In genomic region chr13:4129100-4129499, GRCm38 (mm10) we compare ENCODE assay signal across 9 mouse cellular contexts. TPM values are rescaled to one million over a fixed set of nuclear protein-coding genes. Genes with fewer than 3 reads are reported as not detected.
DNase-seq lines count a peak whose midpoint lies in the region; TF ChIP-seq lines count a peak whose summit lies in the region.
"Had no signal": no experiment of that assay in that cellular context is flagged by ENCODE, and none has a peak within 500 bp of the region (broad histone marks: within the 10 kb centered on the region; RNA-seq: fewer than 3 reads in every experiment).

No protein-coding gene starts in this region.

- peak; percentile 3 for DNase-seq in gastrocnemius, postnatal 10 days
- DNase-seq in gastrocnemius, postnatal 4 days (ENCODE audit: low spot score in 2 of 2) = no peak
- DNase-seq in 3T3-L1 (ENCODE audit: low read depth, low spot score) (peak; percentile 78), MEL (ENCODE audit: low read depth, low spot score) (peak; percentile 52)
- DNase-seq in heart, postnatal 14 days = peak; percentile 3 to 29
- DNase-seq in left cerebral cortex, postnatal 4 days = peak; percentile 4
- peak; percentile 1 for DNase-seq in splenic B cell, adult 2 months (ENCODE audit: low read depth, low spot score)
- no peak for DNase-seq in urinary bladder, adult 18-20 months (ENCODE audit: low spot score in 2 of 2)

- peak; percentile 44 for TF ChIP-seq RAD21 in MEL (IDR thresholded peaks at IDR 0.05; ENCODE audit: low read depth, low read length)

- no peak overlapping the region for H3K9ac ChIP-seq in MEL (ENCODE audit: control insufficient read depth, low read depth, low read length, poor library complexity, severe bottlenecking)

- no peaks in the 10 kb centered on the region for H3K36me3 ChIP-seq in MEL (ENCODE audit: control insufficient read depth in 1 of 2, insufficient read depth in 2 of 2, low read length in 2 of 2)
- H3K36me3 ChIP-seq in splenic B cell, adult 2 months (ENCODE audit: control insufficient read depth, insufficient read depth, low read length, poor library complexity, severe bottlenecking) = no peaks in the 10 kb centered on the region

- TF ChIP-seq EP300 in MEL (IDR thresholded peaks at IDR 0.05; ENCODE audit: low read depth in 1 of 2, low read length in 2 of 2) = no peak

- no peak for TF ChIP-seq POLR2A in MEL (IDR thresholded peaks at IDR 0.05; ENCODE audit: control insufficient read depth in 1 of 2, insufficient read depth in 1 of 2, low read depth in 1 of 2, low read length in 2 of 2, poor library complexity in 1 of 2)

- H3K79me2 ChIP-seq in MEL (ENCODE audit: control insufficient read depth, insufficient read depth, low read length, poor library complexity) = no peaks in the 10 kb centered on the region

- H3K27me3 ChIP-seq in MEL (ENCODE audit: control insufficient read depth in 1 of 2, insufficient read depth in 2 of 2, low read length in 2 of 2) = peaks cover 0 to 3% of the 10 kb centered on the region in 2 experiments; a peak in 2 of 4 replicates
- H3K27me3 ChIP-seq in splenic B cell, adult 2 months (ENCODE audit: control insufficient read depth, insufficient read depth, low read length, poor library complexity, severe bottlenecking) = no peaks in the 10 kb centered on the region

- peak in 2 of 3 experiments; percentile 63 to 66; a peak in 4 of 6 replicates for TF ChIP-seq CTCF in MEL (IDR thresholded peaks at IDR 0.05 in 2 of 3, conservative IDR thresholded peaks at IDR 0.05 in 1 of 3; ENCODE audit: control insufficient read depth in 1 of 3, insufficient read depth in 1 of 3, low read depth in 2 of 3, low read length in 3 of 3, poor library complexity in 1 of 3, severe bottlenecking in 1 of 3)

- H3K4me1 ChIP-seq in MEL (ENCODE audit: control insufficient read depth in 1 of 2, insufficient read depth in 2 of 2, low read length in 2 of 2) = no peaks in the 10 kb centered on the region

- intact Hi-C loops in heart, postnatal 14 days (cut with DNase I) = no loop called here
- intact Hi-C loops in left cerebral cortex, postnatal 4 days (cut with DNase I) = no loop called here

- no peak overlapping the region for H3K4me3 ChIP-seq in MEL (ENCODE audit: control insufficient read depth in 1 of 2, insufficient read depth in 1 of 2, low read depth in 2 of 2, low read length in 2 of 2)
- H3K4me3 ChIP-seq: myocyte had no signal

- no peak overlapping the region for H3K27ac ChIP-seq in MEL (ENCODE audit: control insufficient read depth, low read depth, low read length)

- no peaks in the 10 kb centered on the region for H3K9me3 ChIP-seq in MEL (replicated peaks; ENCODE audit: insufficient read depth, low read length)

TF ChIP-seq in MEL, 35 proteins besides CTCF, POLR2A, EP300 and RAD21:
- no peak for TF ChIP-seq RCOR1 (IDR thresholded peaks at IDR 0.05; ENCODE audit: low read depth, low read length)
- peak; percentile 74 for TF ChIP-seq SMC3 (IDR thresholded peaks at IDR 0.05; ENCODE audit: low read depth, low read length)

RNA-seq across cellular contexts. Expression of gene Akr1c18, which starts 21.4 kb away (rescaled TPM):
- total RNA-seq in gastrocnemius, postnatal 10 days (2021) = under 1 TPM; 0.66 to 0.79 TPM
- 1 to 10 TPM; 2.0 to 3.1 TPM for total RNA-seq in gastrocnemius, postnatal 4 days (2021)
- not detected in 2 replicates for total RNA-seq in MEL (2012; rRNA removed)
- not detected for polyA plus RNA-seq in MEL (2012; ENCODE audit: insufficient read depth in 1 of 2, insufficient read length in 2 of 2, low read depth in 1 of 2, low replicate concordance in 2 of 2, missing spikeins in 1 of 2)
- total RNA-seq in heart, postnatal 14 days (2021) = not detected
- under 1 TPM in 1 of 2 experiments, not detected in 1; 0.58 TPM for total RNA-seq in left cerebral cortex, postnatal 4 days (2021)
- polyA plus RNA-seq: myocyte had no signal

Comparison
In these comparisons a context has a peak if more than half of its experiments do, and no peak if none do; other contexts are left out.
1. DNase-seq: peak in gastrocnemius, postnatal 10 days (single experiment), 3T3-L1 (single experiment), MEL (single experiment), heart, postnatal 14 days (2 of 2), left cerebral cortex, postnatal 4 days (single experiment) and splenic B cell, adult 2 months (single experiment); none in gastrocnemius, postnatal 4 days (0 of 2) and urinary bladder, adult 18-20 months (0 of 2).